Mouse (Mus musculus): ENCODE results near the gene Nfib. TPM values are rescaled to one million over a fixed set of nuclear protein-coding genes. Genes with fewer than 3 reads are reported as not detected.
A peak's percentile ranks its signal among the peaks of the same experiment; 100 is the strongest.
"Not testable (repeated sequence)": the region's sequence is repeated elsewhere in the genome, so short reads cannot be mapped to it uniquely, and the experiment has no call there.

Gene Nfib
- total RNA-seq, 2 experiments from 2014 or later: 208 to 209 TPM

- no peak for DNase-seq
Observed at GRCm38 (mm10) chr4:82290623-82291022, 414.9 kb downstream of the Nfib start.

- DNase-seq: no peak
Observed at GRCm38 (mm10) chr4:82289596-82289995, 416.0 kb downstream of the Nfib start.

GRCm38 (mm10) chr4:82288138-82288537 is 417.4 kb downstream of the Nfib start:
- DNase-seq: no peak

GRCm38 (mm10) chr4:82287454-82287853 is 418.1 kb downstream of the Nfib start:
- DNase-seq: no peak

GRCm38 (mm10) chr4:82286931-82287330 is 418.6 kb downstream of the Nfib start:
- DNase-seq: no peak

- no peak for DNase-seq
Observed at GRCm38 (mm10) chr4:82283536-82283935, 422.0 kb downstream of the Nfib start.

- DNase-seq: no peak
Observed at GRCm38 (mm10) chr4:82275996-82276395, 429.6 kb downstream of the Nfib start.

- no peak for DNase-seq
Observed at GRCm38 (mm10) chr4:82273049-82273754, 432.3 kb downstream of the Nfib start.

- no peak for DNase-seq
Observed at GRCm38 (mm10) chr4:82272099-82272498, 433.5 kb downstream of the Nfib start.

- DNase-seq: no peak
Observed at GRCm38 (mm10) chr4:82271547-82271946, 434.0 kb downstream of the Nfib start.

- DNase-seq: no peak
Observed at GRCm38 (mm10) chr4:82267832-82268778, 437.4 kb downstream of the Nfib start.

- peak; percentile 19 for DNase-seq
Observed at GRCm38 (mm10) chr4:82266066-82266619, 439.4 kb downstream of the Nfib start.

GRCm38 (mm10) chr4:82258545-82258944 is 447.0 kb downstream of the Nfib start:
- DNase-seq: not testable (repeated sequence)

GRCm38 (mm10) chr4:82252054-82252453 is 453.5 kb downstream of the Nfib start:
- no peak for DNase-seq

- no peak for DNase-seq
Observed at GRCm38 (mm10) chr4:82250355-82250659, 455.2 kb downstream of the Nfib start.

GRCm38 (mm10) chr4:82249518-82250354 is 455.8 kb downstream of the Nfib start:
- no peak for DNase-seq

- DNase-seq: no peak
Observed at GRCm38 (mm10) chr4:82248961-82249360, 456.6 kb downstream of the Nfib start.

GRCm38 (mm10) chr4:82248031-82248430 is 457.5 kb downstream of the Nfib start:
- no peak for DNase-seq

GRCm38 (mm10) chr4:82246290-82246689 is 459.3 kb downstream of the Nfib start:
- DNase-seq: no peak

Measured in heart, postnatal 4 days (tissue).